Mouse (Mus musculus) heart, embryonic 16.5 days (tissue): Measurements from ENCODE around the gene Egfem1. TPM values are rescaled to one million over a fixed set of nuclear protein-coding genes. Genes with fewer than 3 reads are reported as not detected.

ENCODE experiments used
- ATAC-seq: fragments of 200-750 bp; cut with Nextera tagmentation; replicated peaks from 2 replicates; pipeline ENCODE4 v1.8.0; 2017; ENCODE audit warnings: moderate number of reproducible peaks; ENCODE audit not compliant: insufficient read depth, low FRiP score; ENCODE audit errors: extremely low read depth
- H3K27ac ChIP-seq: fragments of 300-500 bp; sonication (generic); 2 replicates; pipeline ENCODE4 v1.5.1; 2014; ENCODE audit warnings: mild to moderate bottlenecking, low read length, control low read depth, moderate library complexity
- H3K27me3 ChIP-seq: fragments of 300-500 bp; sonication (generic); 2 replicates; pipeline ENCODE4 v1.6.1; 2014; ENCODE audit warnings: low read length, mixed read lengths; ENCODE audit not compliant: control insufficient read depth, insufficient read depth
- H3K36me3 ChIP-seq: fragments of 300-500 bp; sonication (generic); 2 replicates; pipeline ENCODE4 v1.6.1; 2014; ENCODE audit not compliant: control insufficient read depth, insufficient read depth
- H3K4me1 ChIP-seq: fragments of 300-500 bp; sonication (generic); 2 replicates; pipeline ENCODE4 v1.6.1; 2014; ENCODE audit warnings: low read length, mixed read lengths; ENCODE audit not compliant: control insufficient read depth, insufficient read depth
- H3K4me2 ChIP-seq: fragments of 300-500 bp; sonication (generic); 2 replicates; pipeline ENCODE4 v1.6.1; 2014; ENCODE audit warnings: low read depth, mild to moderate bottlenecking, control low read depth, low read length
- H3K4me3 ChIP-seq: fragments of 300-500 bp; sonication (generic); 2 replicates; pipeline ENCODE4 v1.5.1; 2014; ENCODE audit warnings: mild to moderate bottlenecking, control low read depth, low read length
- H3K9ac ChIP-seq: fragments of 300-500 bp; sonication (generic); 2 replicates; pipeline ENCODE4 v1.6.1; 2014; ENCODE audit warnings: low read length, control low read depth
- H3K9me3 ChIP-seq: fragments of 300-500 bp; sonication (generic); replicated peaks from 2 replicates; pipeline ENCODE4 v1.6.1; 2016; ENCODE audit warnings: low read length; ENCODE audit not compliant: control insufficient read depth
- WGBS: fragments of 180-500 bp; shearing (Covaris S2); extraction: QIAGEN DNeasy Blood & Tissue Kit; methylation state at CpG from one replicate; pipeline ENCODE4 v1.1.7; 2014; 5-methylcytosine and 5-hydroxymethylcytosine counted together
- microRNA counts: library from miRNA; unstranded; fragments of <30 nt; microRNA quantifications from one replicate; lab custom pipeline; 2016
- microRNA-seq: library from miRNA; unstranded; fragments of <30 nt; microRNA quantifications from one replicate; pipeline ENCODE4, GENCODE M21; 2017
- polyA plus RNA-seq: library from polyadenylated mRNA; unstranded; fragments of >200 nt; fragmentation: Nextera tagmentation; extraction: Ambion mirVana; gene quantifications from 2 replicates; pipeline ENCODE4 v1.2.1, GENCODE M21; 2015

Gene Egfem1
- polyA plus RNA-seq, 1 experiment from 2014 or later: 0.95 TPM

DNA sequence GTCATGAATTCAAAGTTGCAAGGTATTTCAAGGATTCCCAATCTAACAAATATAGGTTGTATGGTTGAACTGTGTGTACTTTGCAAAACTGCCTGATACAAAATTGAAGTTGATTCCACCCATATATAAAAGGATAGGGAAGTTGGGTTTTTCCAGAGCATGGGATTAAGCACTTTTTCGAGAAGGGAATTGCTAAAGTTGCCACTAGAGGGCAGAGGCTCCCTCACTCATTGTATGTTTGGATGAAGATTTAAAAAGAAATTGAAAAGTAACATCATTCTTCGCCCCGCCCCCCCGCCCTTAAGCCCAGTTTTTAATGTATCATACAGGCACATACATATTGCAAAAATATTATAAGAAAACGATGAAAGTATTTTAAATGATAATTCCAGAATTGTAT, 657.5 kb downstream of the Egfem1 start:
- H3K4me3 ChIP-seq: no peak overlapping the region
- H3K4me2 ChIP-seq: no peak overlapping the region
- H3K9me3 ChIP-seq: no peaks in the 10 kb centered on the region
- H3K27ac ChIP-seq: no peak overlapping the region
- H3K27me3 ChIP-seq: no peaks in the 10 kb centered on the region
- H3K9ac ChIP-seq: no peak overlapping the region
- no peaks in the 10 kb centered on the region for H3K36me3 ChIP-seq
- no peaks in the 10 kb centered on the region for H3K4me1 ChIP-seq
- ATAC-seq: no peak
- 28% methylated on average over 5 of the region's 5 CpGs for WGBS

MicroRNAs encoded within 50 kb of the gene (microRNA counts, 519-probe panel; counts per million panel counts)
- 2,426 counts per million, percentile 55 among the panel's probes with 10 or more counts for microRNA mmu-miR-551b (lab: Ali Mortazavi, UCI)

Small RNAs within 50 kb of the gene (microRNA-seq; reads per million reads assigned to microRNA genes)
- gene Mir21b (not detected), gene Mir551b (1.4 reads per million)

Other genes with a start within 250 kb of the Egfem1 start
- not detected in 2 replicates for gene Gm1527, start 189.4 kb upstream of the Egfem1 start, polyA plus RNA-seq